Mouse (Mus musculus): ENCODE results near the gene Utrn.

The Utrn gene

DNA sequence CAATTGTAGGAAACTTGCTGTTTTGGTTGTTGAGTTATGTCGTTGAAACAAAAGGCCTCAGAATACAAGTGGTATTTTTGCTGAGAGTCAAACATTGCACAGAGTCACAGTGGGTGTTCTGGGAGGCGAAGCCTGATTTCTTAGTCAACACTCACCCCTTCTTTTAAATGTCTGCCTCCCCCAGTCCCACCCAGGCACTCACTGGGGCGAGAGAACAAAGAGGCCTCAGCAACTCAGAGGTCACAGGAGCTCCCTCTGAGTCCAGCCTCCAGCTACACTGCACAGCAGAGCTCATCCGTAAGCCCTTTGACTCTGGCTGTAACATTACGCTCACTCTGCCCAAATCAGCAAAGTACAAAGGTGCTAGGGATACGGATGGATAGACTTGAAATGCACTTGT is 77.1 kb downstream of the Utrn start:
- DNase-seq = no peak

DNA sequence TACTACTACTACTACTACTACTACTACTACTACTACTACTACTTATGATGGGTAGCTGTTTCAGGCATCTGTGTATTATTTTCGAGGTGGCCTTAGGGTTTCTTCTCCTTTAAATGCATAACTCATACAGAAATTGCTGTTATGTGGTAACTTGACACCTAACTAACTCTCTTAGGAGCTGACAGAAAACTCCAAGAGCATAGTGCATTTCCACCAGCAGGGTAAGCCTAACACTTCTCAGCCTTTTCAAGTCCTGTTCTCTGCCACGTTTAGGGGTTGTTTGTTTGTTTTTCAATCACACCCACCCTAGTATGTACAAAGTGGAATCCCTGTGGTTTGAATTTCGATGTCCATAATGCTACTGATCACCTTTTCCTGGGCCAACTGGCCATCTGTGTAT is 78.3 kb downstream of the Utrn start:
- DNase-seq = no peak

DNA sequence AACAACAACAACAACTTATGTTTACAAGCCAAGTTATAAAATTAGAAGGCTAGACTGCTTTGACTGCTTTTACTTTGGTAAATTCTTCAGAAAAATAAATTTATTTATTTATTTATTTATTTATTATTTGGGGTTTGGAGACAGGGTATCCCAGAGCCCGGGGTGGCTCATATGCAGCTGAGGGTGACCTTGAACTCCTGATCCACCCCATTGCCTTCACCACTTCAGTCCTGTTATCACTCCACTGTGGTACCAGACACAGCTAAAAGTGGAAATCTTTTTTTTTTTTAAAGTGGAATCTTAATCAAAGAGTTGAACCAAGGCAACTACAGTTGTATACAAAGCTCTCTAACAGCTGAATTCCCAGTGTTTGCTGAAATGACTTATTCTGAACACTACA is 80.6 kb downstream of the Utrn start:
- DNase-seq = no peak

DNA sequence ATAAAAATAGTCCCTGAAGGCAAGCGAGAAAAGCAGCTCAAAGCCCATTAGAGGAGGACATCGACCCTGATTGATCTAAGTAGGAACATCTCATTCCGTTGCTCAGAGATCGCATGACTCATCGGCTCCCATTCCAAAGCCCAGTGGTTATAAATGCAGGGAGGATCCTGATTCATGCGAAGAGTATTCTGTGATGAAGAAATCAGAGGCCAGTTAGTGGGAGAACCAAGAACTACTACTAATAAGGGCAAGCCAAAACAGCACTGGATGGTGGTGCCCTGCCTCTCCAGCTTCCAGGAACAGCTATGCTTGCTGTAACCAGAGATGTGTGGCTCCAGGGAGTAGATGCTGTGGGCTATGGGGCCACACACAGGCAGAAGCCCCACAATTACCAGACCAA is 81.2 kb downstream of the Utrn start:
- DNase-seq = no peak

DNA sequence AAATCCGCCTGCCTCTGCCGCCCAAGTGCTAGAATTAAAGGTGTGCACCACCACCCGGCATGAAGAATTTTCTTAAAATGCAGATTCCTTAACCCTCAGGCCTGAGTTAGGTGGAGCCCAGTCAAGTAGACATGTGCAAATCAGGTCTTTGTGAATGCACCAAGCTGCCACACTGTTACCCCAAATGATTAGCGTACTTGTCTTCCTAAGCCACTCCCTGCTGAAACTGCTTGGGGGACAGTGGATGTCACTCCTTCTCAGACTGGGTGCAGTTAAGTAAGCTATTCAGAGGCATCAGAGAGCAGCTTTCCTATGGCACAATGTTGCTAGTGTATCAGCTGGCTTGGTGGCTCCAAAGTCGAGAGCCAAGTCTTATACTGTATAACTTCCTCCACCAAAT is 83.9 kb downstream of the Utrn start:
- DNase-seq = no peak

DNA sequence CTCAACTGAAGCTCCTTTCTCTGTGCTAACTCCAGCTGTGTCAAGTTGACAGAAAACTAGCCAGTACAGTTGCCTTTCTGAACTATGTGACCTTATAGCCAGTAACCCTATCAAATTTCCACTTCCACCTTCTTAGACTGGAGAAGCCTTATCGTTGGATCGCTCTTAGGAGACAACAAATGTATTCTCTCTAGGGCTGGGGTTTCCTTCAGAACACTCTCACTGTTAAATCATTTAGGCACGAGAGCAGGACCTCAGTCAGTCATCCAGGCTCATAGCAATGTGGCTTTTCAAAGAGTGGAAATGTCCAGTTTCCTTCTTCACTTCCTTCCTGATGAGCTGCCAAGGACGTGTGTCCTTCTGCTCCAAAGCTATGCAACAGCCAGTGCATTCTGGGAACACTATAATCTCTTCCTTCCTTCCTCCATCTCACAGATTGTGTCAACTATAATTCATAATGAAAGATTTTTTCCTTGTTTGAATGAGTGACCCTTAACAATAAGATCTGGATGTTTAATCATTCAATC is 87.7 kb downstream of the Utrn start:
- no peak for DNase-seq

DNA sequence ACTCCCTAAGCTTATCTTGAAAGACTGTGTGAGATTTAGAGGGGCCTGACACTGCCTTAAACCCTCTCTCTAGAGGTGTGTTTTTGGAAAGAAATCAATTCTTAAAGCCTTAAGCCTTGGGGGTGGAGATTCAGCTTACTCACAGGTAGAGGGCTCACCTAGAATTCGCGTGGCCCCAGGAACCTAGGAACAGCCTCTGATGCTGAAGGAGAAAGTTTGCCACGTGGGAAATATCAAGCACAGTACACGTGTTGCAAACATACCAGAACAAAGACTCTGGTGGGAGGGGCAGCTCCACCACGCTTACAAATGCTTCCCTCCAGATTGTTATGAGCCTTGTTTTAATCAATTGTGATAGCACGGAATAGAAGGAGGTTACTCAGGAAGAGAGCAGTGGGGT is 96.0 kb downstream of the Utrn start:
- no peak for DNase-seq

DNA sequence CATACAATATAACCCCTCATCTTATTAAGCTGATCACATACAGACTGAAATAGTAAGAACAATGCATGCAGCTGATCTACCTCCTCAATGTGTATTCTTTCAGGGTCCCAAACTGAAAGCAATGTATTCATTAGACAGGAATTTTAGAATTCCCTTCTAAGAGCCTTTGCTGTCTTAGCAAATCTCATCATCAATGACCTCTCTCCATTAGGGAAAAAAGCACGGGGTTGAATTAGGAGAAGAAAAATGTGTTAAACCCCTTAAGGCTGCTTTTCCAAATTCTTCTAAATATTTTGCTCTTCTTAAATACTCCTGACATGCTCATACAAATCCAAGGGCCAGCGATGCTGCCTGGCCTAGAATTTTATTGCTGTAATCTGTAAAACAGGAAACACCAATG is 97.7 kb downstream of the Utrn start:
- DNase-seq = no peak

DNA sequence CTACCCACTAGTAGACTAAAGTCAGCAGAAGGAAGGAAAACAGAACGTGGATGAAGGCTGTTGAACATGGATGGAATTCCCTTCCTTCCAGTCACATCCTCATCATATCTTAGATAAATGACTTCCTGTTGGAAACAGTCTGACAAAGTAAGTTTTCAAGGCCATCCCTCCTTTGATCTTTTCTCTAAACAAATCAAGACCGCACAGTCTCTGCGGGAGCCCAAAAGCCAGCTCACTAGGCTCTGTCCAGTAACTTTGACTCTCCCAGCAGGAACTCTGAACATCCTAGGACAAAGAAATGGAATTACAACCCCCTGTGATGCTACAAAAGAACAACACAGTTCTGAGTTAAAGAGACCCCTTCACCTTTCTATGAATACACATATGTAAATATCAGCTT is 106.5 kb downstream of the Utrn start:
- DNase-seq = no peak

DNA sequence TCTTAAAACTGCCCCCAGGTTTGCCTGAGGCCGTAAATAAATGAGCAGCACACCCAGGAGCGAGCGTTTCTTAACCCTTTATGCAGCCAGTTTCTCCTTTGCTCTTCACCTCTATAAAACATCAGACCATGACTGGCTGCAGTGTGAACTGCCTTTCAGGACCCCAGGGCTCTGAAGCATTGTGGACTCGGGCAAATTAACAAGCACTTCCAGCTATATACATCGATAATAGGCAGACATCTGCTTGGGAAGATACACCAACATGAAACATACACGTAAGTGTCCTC is 110.5 kb downstream of the Utrn start:
- no peak for DNase-seq

DNA sequence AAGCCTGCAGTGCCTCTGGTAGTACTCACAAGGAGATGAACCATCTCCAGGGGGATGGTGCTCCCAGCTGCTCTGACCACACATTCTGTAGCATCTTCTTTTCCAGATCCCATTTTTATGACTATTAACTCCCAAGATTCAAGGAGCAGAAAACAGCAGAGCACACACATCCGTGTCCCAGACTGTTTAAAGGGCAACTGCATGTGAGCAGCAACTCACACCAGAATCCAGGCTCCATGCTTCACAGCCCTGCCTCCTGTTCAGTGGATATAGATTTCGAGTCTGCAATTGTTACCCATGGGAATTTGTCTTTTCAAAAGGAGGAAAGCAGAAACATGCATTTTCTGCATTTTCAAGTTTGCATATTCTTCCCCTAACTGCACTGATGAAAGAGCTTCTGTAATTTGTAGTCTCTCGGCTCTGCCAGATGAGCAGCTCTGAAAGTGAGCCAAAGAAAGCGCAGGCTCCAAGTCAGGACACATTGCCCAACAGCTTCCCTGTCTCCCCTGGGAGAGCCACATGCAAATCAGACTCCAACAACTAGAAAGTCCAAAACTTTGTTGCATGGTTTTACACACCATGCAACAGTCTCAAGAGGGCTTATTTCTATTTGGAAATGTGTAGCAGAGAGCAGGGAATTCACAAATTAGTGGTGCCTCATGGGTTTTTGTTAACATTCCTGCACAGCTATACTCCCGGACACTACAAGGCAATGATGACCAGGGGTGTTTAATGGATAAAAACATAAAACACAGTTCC is 111.0 kb downstream of the Utrn start:
- peak in 1 of 2 experiments; percentile 24 for DNase-seq

DNA sequence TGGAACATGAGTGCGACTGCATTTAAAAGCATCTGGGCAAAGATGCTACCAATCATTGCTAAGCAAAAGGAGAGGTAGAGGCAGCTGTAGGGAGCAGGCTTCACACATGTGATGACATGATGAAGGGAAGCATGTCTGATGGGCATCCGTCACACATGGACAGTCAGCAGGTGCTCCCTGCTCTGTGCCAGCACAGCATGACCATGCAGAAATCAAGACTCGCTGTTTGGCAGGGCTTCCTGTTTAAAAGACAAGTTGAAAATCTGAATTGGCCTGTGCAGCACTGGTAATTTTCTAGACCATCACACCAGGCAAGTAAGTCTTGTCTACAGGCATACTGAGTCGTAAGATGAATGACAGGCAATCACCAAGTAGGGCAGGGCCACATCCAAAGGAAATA is 112.5 kb downstream of the Utrn start:
- peak; percentile 51 to 55 for DNase-seq

DNA sequence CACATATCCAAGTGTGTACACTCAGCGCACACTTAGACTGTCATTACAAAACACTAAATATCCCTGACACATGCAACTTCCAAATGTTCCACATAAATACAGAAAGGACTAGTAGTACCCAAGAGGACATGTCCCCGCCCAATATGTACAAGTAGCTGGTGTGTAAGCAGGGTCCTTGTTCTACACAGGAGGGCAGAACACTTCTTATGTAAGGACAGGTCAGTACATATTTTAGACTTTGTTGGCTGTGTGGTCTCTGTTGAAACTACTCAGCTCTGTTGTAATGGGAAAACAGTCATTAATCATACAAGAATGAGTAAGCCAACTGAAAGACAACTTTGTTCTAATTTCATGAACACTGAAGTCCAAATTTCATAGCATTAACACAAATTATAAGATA is 114.3 kb downstream of the Utrn start:
- DNase-seq = no peak

DNA sequence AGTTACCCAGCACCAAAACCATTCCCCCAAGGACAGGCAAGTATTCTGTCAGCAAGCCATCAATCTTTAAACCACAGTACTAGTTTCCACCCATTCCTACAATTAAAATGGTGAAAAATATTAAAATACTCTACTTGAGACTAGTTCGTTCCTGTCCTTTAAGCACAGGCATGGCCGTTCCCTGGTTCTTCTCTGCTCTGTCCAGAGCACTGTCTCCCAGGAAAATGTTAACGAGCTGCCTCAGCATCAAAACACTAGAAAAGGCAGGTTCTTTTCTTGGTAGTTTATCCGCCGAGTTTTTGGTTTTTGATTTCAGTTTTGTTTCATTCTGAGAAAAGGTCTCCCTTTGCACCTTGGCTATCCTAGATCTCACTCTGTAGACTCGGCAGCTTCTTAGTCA is 115.0 kb downstream of the Utrn start:
- DNase-seq = no peak

DNA sequence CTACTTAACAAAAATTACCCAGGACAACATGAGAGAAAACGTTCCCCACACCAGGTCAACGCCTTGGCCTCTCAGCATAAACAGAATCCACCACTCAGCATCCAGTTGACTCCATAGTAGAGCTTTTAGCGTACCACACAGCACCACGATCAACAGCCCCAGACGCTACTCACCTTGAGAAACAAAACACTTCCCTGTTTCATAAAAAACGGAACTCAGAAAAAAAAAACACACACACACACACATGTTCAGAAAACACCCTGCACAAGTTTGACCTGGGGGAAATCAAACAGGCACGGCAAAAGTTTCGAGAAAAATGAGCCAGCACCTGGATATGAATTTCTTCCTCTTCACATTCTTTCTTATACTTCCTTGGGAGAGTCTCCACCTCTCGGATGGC is 125.4 kb downstream of the Utrn start:
- DNase-seq = no peak

DNA sequence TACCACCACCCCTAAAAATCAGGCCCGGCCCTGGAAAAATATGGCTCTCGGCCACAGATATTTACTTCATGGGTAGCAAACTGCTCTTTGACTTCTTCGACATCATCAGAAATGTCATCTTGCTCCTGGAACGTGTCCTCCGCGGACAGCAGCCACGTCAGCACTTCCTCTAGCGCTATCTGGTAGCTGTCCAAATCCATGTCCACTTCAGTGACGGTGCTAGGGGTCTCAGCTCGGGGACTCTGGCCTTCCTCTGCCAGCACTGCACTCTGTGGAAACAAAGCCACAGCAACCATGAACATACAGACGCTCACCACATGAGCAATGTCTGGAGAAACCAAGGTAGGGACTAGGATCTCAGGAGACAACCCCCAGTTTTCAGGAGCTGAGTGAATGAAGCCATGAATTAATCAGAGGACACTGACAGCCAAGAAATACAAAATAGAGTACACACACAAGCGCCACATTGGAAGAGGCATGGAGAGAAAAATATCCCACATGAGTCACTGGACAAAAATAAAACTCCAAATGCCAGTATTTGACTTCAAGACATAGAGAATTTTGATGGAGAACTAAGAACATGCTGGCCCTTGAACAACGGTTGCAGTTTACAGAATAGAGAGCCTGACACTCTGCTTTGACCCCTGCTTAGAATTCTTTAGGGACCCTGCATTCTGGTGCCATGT is 129.7 kb downstream of the Utrn start:
- DNase-seq = no peak

DNA sequence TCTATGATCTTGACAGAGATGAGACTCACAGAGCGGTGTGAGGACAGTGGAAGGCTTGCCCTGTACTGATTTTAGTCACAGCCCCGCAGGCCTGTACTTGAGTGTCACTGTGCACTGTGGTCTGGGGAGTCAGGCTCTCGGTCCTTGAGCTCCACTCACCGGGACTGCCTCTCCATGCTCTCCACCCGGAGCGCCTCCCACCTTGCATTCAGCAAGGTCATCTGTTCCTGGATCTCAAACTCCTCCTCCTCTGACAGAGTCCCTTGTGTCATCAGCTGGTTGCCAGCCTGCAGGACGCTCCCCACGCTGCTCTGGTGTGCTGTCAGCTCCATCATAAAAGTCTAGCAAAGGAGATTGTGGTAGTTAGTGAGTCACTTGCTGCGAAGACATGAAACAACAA is 131.2 kb downstream of the Utrn start:
- DNase-seq = no peak

DNA sequence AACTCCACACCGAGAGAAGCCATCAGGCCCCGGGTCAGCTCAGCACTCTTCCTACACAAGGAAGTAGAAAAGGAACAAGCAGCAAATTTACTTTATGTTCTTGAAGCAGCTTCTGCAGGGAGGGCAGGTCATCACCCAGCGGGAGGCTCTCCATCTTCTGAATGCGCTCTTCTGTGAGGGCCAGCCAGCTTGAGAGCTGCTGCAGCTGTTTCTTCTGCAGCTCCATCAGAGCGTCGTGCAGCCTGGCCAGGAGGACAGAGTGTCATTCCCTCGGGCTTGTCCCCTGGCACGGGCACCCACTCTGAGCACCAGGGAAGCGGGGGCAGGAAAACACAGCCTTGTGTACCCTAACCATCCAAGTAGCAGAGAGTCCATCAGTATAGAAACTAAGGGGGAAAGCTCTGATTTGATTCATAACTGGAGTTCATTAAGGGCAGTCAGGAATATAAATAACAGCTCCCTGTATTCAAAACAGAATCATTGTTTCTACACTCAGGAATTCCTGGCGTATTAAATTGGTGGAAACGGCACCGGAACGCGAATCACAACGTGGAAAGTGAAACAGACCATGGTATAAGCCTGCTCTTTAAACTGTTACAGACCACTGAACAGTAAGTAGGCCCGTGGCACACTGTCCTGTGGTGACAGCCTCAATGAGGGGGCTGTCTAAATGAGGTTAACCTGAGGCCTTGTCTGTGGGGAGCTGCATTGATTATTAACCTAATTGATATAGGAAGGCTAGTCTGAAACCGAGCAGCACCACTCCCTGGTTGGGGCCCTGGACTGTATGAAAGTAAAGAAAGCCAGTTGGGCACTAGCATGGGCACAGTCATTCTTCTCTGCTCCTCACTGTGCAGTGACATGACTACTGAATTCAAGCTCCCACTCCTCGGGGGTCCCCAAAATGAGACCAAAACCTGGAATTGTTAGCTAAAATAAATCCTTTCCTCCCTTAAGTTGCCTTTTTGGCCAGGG is 132.0 kb downstream of the Utrn start:
- DNase-seq = no peak

DNA sequence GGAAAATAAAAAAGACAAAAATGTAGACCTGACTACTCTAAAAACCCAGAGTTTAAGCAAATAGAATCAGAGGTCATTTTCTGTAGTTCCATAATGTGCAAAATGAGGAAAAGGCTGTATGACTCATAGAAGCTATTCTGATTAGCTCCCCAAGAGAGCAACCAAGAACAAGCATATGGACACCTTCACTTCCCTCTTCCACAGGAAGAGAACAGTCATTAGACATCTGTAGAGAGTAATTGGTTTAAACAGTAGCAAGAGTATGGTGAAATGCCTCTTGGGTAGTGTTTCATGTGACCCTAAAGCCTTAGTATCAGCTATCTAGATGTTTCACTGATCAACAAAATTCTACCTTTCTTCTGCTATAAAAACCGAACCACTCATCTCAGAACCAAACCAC is 133.5 kb downstream of the Utrn start:
- DNase-seq = no peak

DNA sequence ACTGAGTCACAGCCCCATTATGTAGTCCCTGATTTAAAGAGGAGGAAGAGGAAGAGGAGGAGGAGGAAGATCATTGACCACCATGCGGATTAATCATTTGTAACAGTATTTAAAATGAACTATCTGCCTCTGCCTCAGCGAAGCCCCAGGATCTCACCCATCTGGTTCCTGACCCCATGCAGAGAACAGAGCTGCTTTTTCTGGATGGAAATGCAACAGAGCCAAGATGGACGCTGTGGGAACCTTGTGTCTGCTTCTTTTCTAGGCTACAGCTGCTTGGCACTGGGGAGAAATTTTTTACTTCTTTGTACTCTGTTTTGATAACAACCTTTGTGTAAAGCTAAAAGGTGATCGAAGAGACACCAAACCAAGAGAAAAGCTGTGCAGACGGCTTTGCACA is 137.7 kb downstream of the Utrn start:
- DNase-seq = peak; percentile 45 to 60

DNA sequence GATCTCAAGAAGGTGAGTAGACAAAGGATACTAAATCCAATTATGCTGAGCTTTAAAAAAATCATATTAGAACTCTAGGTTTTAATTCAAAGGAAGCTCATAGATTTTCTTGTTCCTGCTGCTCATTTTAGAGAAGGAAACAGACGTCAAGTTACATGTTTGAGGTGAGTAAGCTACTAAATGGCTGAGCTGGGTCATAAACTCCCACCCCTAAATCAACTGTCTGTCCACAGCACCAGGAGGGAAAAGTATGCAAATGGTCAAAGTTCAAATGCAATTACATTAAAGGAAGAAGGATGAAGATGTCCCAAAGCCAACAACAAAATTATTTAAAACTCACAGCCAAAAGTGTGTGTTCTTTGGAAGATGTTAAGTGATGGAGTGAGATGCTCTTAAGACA is 139.5 kb downstream of the Utrn start:
- no peak for DNase-seq

DNA sequence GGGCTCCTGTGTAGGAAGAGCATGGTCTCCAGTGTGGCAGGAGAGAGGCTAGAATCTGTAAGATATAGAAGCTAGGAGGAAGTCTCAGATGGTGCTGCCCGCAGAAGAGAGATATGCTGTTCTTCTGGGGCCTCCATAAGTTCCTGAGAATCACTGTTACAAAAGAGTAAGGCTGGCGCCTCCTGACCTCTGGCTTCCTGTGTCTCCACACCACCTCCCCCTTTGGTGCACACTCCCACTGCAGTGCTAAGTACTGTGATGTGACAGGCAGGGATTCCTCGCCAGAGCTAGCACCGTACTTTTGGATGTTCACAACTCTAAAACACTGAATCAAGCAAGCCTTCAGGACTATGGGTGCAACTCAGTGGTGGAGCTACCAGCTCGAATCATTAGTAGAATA is 140.1 kb downstream of the Utrn start:
- no peak for DNase-seq

DNA sequence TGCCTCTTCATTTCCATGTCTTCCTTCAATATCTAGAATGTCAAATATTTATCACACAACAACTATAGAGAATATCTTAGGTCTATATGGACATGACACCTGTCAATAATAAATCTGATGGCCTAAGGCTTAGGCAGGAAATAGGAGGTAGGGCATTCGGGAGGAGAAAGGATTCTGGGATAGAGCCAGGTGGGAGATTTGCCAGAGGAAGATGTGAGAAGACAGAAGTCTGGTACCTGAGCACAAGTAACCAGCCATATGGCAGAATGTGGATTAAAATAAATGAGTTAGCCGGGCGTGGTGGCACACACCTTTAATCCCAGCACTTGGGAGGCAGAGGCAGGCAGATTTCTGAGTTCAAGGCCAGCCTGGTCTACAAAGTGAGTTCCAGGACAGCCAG is 141.3 kb downstream of the Utrn start:
- DNase-seq = peak in 1 of 2 experiments; percentile 54

All from cerebellum, postnatal 25 days (tissue).